Mouse (Mus musculus) liver, adult 2 months (tissue): ENCODE measurements at regions not wholly inside any gene's neighbourhood (a gene's known extent, or its start where the extent isn't known, plus 50 kb on each side); places are given as distances from the start of the nearest gene placed in this dataset.

Experiments used
- DNase-seq: peaks from one replicate; pipeline ENCODE4 v3.0.0-alpha.2; 2011; ENCODE audit warnings: low read depth, low spot score; ENCODE audit errors: extremely low read depth
- H3K27ac ChIP-seq: fragments of 200-500 bp; replicated peaks from 2 replicates; pipeline ENCODE4 v1.5.1; 2012; ENCODE audit warnings: low read depth, mild to moderate bottlenecking, control low read depth, inconsistent platforms, low read length; ENCODE audit not compliant: insufficient read depth
- H3K27me3 ChIP-seq: fragments of 200-500 bp; 2 replicates; pipeline ENCODE4 v1.6.1; 2012; ENCODE audit warnings: mild to moderate bottlenecking, moderate library complexity, low read length, inconsistent platforms; ENCODE audit not compliant: control insufficient read depth, insufficient read depth
- H3K36me3 ChIP-seq: fragments of 200-500 bp; 2 replicates; pipeline ENCODE4 v1.6.1; 2012; ENCODE audit warnings: low read length, inconsistent platforms; ENCODE audit not compliant: control insufficient read depth, insufficient read depth
- H3K4me1 ChIP-seq: fragments of 200-500 bp; 2 replicates; pipeline ENCODE4 v1.6.1; 2011; ENCODE audit warnings: low read length; ENCODE audit not compliant: control insufficient read depth, insufficient read depth
- H3K4me3 ChIP-seq: fragments of 200-500 bp; 2 replicates; pipeline ENCODE4 v1.5.1; 2011; ENCODE audit warnings: low read depth, mild to moderate bottlenecking, control low read depth, low read length, moderate library complexity; ENCODE audit not compliant: insufficient read depth
- H3K79me2 ChIP-seq: fragments of 200-500 bp; 2 replicates; pipeline ENCODE4 v1.6.1; 2012; ENCODE audit warnings: inconsistent platforms, mild to moderate bottlenecking, low read length, moderate library complexity; ENCODE audit not compliant: control insufficient read depth, insufficient read depth
- H3K9ac ChIP-seq: fragments of 200-500 bp; 2 replicates; pipeline ENCODE4 v1.6.1; 2012; ENCODE audit warnings: low read depth, mild to moderate bottlenecking, control low read depth, inconsistent platforms, low read length
- CTCF ChIP-seq: fragments of 200-500 bp; IDR thresholded peaks from 2 replicates; pipeline ENCODE4 v1.5.1; 2011; ENCODE audit warnings: low read depth, low read length, control low read depth
- POLR2A ChIP-seq: fragments of 200-500 bp; IDR thresholded peaks from 2 replicates; pipeline ENCODE4 v1.6.1; 2011; ENCODE audit warnings: low read length, control low read depth; ENCODE audit not compliant: insufficient read depth; ENCODE audit errors: extremely low read depth
- WGBS: fragments of 180-500 bp; shearing (Covaris S2); methylation state at CpG from one replicate; pipeline ENCODE4 v1.1.7; 2018; 5-methylcytosine and 5-hydroxymethylcytosine counted together

- Histone ChIP-seq H3K27ac (no peak overlapping the region), H3K27me3 (no peaks in the 10 kb centered on the region), H3K79me2 (no peaks in the 10 kb centered on the region), H3K36me3 (no peaks in the 10 kb centered on the region), H3K4me3 (no peak overlapping the region), H3K4me1 (no peaks in the 10 kb centered on the region), H3K9ac (no peak overlapping the region)
- no peak for DNase-seq
- 95% methylated on average over 3 of the region's 3 CpGs for WGBS
- no peak for TF ChIP-seq POLR2A
- TF ChIP-seq CTCF: no peak
These were observed 174.7 kb upstream of the Fam19a5 start for GRCm38 (mm10) chr15:87369381-87369780.

GRCm38 (mm10) chr15:87369836-87370235, 174.3 kb upstream of the Fam19a5 start:
- no peaks in the 10 kb centered on the region for H3K4me1 ChIP-seq
- no peak for DNase-seq
- TF ChIP-seq CTCF (no peak), POLR2A (no peak)
- H3K27ac ChIP-seq: no peak overlapping the region
- no peak overlapping the region for H3K9ac ChIP-seq
- H3K79me2 ChIP-seq: no peaks in the 10 kb centered on the region
- no peak overlapping the region for H3K4me3 ChIP-seq
- 84% methylated on average over 9 of the region's 9 CpGs for WGBS
- no peaks in the 10 kb centered on the region for H3K36me3 ChIP-seq
- H3K27me3 ChIP-seq: no peaks in the 10 kb centered on the region

GRCm38 (mm10) chr15:87370761-87371160, 173.3 kb upstream of the Fam19a5 start:
- Histone ChIP-seq H3K27ac (no peak overlapping the region), H3K9ac (no peak overlapping the region), H3K27me3 (no peaks in the 10 kb centered on the region), H3K36me3 (no peaks in the 10 kb centered on the region), H3K4me3 (no peak overlapping the region), H3K79me2 (no peaks in the 10 kb centered on the region), H3K4me1 (no peaks in the 10 kb centered on the region)
- DNase-seq: no peak
- 71% methylated on average over 7 of the region's 7 CpGs for WGBS
- TF ChIP-seq POLR2A (no peak), CTCF (no peak)

- H3K4me1 ChIP-seq: no peaks in the 10 kb centered on the region
- H3K36me3 ChIP-seq: no peaks in the 10 kb centered on the region
- H3K9ac ChIP-seq: no peak overlapping the region
- 83% methylated on average over 13 of the region's 13 CpGs for WGBS
- TF ChIP-seq CTCF: no peak
- H3K79me2 ChIP-seq: no peaks in the 10 kb centered on the region
- no peak for DNase-seq
- H3K27ac ChIP-seq: no peak overlapping the region
- H3K4me3 ChIP-seq: no peak overlapping the region
- H3K27me3 ChIP-seq: no peaks in the 10 kb centered on the region
These were observed 169.4 kb upstream of the Fam19a5 start for GRCm38 (mm10) chr15:87374670-87375069.

DNA sequence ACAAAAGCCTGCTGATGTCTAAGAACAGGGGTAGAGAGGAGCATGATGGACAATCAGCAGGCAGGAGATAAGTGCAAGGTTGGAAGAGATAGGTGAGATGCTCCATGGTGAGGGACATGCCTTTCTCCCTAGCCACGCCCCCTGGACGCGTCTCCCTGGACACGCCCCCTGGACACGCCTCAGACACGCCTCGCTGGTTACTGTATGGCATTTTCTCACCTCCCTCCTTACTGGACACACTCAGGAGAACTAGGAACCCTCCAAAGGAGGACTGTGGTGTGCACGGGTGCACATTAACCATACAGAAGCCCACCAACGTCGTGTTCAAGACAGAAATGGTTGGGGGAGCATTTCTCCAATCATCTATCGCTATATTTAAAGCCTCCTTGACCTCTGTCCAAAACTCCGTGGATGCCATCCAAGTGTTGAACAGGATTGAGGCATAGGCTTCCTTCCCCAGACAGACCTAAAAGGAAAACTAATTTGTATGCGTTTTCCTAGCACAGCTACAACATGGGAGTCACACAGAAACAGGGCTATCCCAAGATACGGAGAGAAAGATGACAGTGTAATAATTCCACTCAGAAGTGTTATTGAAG, 168.4 kb upstream of the Fam19a5 start:
- 77% methylated on average over 14 of the region's 14 CpGs for WGBS
- H3K79me2 ChIP-seq: no peaks in the 10 kb centered on the region
- H3K36me3 ChIP-seq: no peaks in the 10 kb centered on the region
- DNase-seq: no peak
- no peak overlapping the region for H3K9ac ChIP-seq
- no peak overlapping the region for H3K27ac ChIP-seq
- TF ChIP-seq CTCF (no peak), POLR2A (no peak)
- no peaks in the 10 kb centered on the region for H3K27me3 ChIP-seq
- H3K4me3 ChIP-seq: no peak overlapping the region
- H3K4me1 ChIP-seq: no peaks in the 10 kb centered on the region

GRCm38 (mm10) chr15:87383551-87384265, 160.4 kb upstream of the Fam19a5 start:
- 75% methylated on average over 6 of the region's 6 CpGs for WGBS
- Histone ChIP-seq H3K27ac (no peak overlapping the region), H3K27me3 (no peaks in the 10 kb centered on the region), H3K9ac (no peak overlapping the region), H3K79me2 (no peaks in the 10 kb centered on the region), H3K4me1 (no peaks in the 10 kb centered on the region), H3K4me3 (no peak overlapping the region), H3K36me3 (no peaks in the 10 kb centered on the region)
- no peak for DNase-seq
- TF ChIP-seq CTCF (no peak), POLR2A (no peak)
